Mouse (Mus musculus): ENCODE measurements around the gene Miga1. TPM values are rescaled to one million over a fixed set of nuclear protein-coding genes. Genes with fewer than 3 reads are reported as not detected.

Miga1 gene
- polyA plus RNA-seq (2011; ENCODE audit: insufficient read length, low read depth, missing spikeins), result 9.9 and 13.2 TPM in 2 replicates

DNA sequence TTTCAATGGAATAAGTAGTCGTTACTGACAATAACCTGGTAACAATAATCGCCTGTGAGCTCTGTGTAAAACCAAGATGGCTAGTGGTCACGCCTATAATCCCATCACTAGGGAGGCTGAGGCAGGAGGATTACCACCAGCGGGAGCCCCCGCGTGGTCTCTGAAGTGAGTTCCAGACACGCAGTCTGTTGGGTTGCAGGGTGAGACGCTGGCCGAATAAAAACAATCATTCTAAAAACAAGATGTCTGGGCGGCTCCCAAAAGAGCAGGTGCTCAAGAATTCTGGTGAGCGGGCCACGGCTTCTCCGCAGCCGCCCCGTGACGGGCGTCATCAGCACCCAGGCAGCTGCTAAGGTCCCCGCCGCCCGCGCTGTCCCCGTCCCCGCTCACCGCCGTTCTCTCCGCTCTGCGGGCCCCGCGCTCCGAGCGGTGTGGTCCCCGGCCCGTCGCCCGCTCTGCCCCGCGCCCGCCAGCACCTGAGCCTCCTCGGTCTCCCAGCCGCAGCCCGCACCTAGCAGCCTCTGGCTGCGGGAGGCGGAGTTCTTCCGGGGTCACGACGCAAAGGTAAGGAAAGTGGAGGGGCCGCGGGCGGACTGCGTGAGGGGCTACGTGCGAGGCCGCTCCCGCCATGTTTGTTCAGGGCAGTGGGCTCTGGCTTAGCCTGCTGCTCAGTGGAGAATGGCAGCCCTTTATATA is at the start of gene Miga1:
Gene Miga1, minus strand, starts transcription at position 546 of the 696 bp plus-strand sequence.
- Histone ChIP-seq H3K27ac (ENCODE audit: insufficient read depth, low read length) (no peak within 1 kb of the TSS), H3K4me3 (ENCODE audit: insufficient read depth, low read length) (peak within 1 kb of the TSS; percentile 71), H3K4me1 (ENCODE audit: control insufficient read depth, insufficient read depth, low read length) (no peaks in the 10 kb centered on the region)
- TF ChIP-seq POLR2A (IDR thresholded peaks at IDR 0.05; ENCODE audit: low read depth, low read length), result no peak
- TF ChIP-seq CTCF (IDR thresholded peaks at IDR 0.05; ENCODE audit: borderline replicate concordance, insufficient read depth, low read length), result no peak

- Histone ChIP-seq H3K27ac (ENCODE audit: insufficient read depth, low read length) (no peak overlapping the region), H3K4me1 (ENCODE audit: control insufficient read depth, insufficient read depth, low read length) (no peaks in the 10 kb centered on the region)
These were observed 43.9 kb upstream of the Miga1 start for GRCm38 (mm10) chr3:152384106-152384505.

GRCm38 (mm10) chr3:152376063-152376462 is 35.9 kb upstream of the Miga1 start:
- H3K4me3 ChIP-seq (ENCODE audit: insufficient read depth, low read length), result no peak overlapping the region
- H3K27ac ChIP-seq (ENCODE audit: insufficient read depth, low read length), result no peak overlapping the region
- H3K4me1 ChIP-seq (ENCODE audit: control insufficient read depth, insufficient read depth, low read length), result 0 out of 2 replicates have a peak, but pooled peaks cover 1% of the 10 kb centered on the region
- TF ChIP-seq POLR2A (IDR thresholded peaks at IDR 0.05; ENCODE audit: low read depth, low read length) (no peak), CTCF (IDR thresholded peaks at IDR 0.05; ENCODE audit: borderline replicate concordance, insufficient read depth, low read length) (no peak)

More at GRCm38 (mm10) chr3:152384106-152384505, 43.9 kb upstream of the Miga1 start:
- no peak overlapping the region for H3K4me3 ChIP-seq (ENCODE audit: insufficient read depth, low read length)
- TF ChIP-seq CTCF (IDR thresholded peaks at IDR 0.05; ENCODE audit: borderline replicate concordance, insufficient read depth, low read length), result no peak
- no peak for TF ChIP-seq POLR2A (IDR thresholded peaks at IDR 0.05; ENCODE audit: low read depth, low read length)

DNA sequence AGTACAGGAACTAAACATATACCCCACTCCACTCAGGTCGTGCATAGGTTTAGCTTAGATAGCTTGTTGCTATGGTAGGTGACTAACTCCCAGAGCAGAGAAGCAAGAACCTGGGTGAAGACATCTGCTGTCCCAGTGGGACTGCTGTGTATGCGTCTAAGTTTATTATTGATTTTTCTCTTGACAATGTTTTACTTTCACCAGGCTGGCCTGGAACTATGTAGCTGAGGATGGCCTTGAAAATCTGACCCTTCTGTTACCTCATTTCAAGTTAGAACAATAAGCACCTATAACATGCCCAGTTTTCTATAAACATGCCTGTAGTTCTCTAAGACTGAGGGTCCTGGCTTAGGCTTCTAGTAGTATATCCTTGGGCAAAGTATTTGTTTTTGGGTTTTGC is 24.0 kb upstream of the Miga1 start:
- TF ChIP-seq CTCF (IDR thresholded peaks at IDR 0.05; ENCODE audit: borderline replicate concordance, insufficient read depth, low read length), result no peak
- no peak for TF ChIP-seq POLR2A (IDR thresholded peaks at IDR 0.05; ENCODE audit: low read depth, low read length)
- no peak overlapping the region for H3K4me3 ChIP-seq (ENCODE audit: insufficient read depth, low read length)
- H3K27ac ChIP-seq (ENCODE audit: insufficient read depth, low read length), result no peak overlapping the region
- no peaks in the 10 kb centered on the region for H3K4me1 ChIP-seq (ENCODE audit: control insufficient read depth, insufficient read depth, low read length)

DNA sequence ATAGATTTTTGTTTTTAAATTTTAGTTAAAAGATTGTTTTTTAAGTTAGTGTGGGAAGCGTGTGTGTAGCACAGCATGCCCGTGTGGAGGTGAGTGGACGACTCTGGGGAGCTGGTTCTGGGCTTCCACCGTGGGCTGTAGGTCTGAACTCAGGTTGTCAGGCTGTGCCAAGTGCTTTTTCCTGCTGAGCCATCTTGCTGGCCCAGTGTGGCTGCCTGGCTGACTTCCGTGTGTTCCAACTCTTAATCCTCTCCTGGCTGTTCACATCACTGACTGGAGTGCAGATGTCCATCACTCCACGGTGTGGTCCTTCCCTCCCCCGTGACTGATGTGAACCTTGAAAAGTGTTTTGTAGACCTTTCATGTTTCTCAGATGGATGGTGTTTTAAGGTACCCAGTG is 18.9 kb upstream of the Miga1 start:
- no peak overlapping the region for H3K27ac ChIP-seq (ENCODE audit: insufficient read depth, low read length)
- TF ChIP-seq POLR2A (IDR thresholded peaks at IDR 0.05; ENCODE audit: low read depth, low read length), result no peak
- no peak for TF ChIP-seq CTCF (IDR thresholded peaks at IDR 0.05; ENCODE audit: borderline replicate concordance, insufficient read depth, low read length)
- no peak overlapping the region for H3K4me3 ChIP-seq (ENCODE audit: insufficient read depth, low read length)
- H3K4me1 ChIP-seq (ENCODE audit: control insufficient read depth, insufficient read depth, low read length), result no peaks in the 10 kb centered on the region

GRCm38 (mm10) chr3:152356751-152357150 is 16.5 kb upstream of the Miga1 start:
- Histone ChIP-seq H3K4me3 (ENCODE audit: insufficient read depth, low read length) (no peak overlapping the region), H3K27ac (ENCODE audit: insufficient read depth, low read length) (no peak overlapping the region), H3K4me1 (ENCODE audit: control insufficient read depth, insufficient read depth, low read length) (no peaks in the 10 kb centered on the region)
- no peak for TF ChIP-seq POLR2A (IDR thresholded peaks at IDR 0.05; ENCODE audit: low read depth, low read length)
- no peak for TF ChIP-seq CTCF (IDR thresholded peaks at IDR 0.05; ENCODE audit: borderline replicate concordance, insufficient read depth, low read length)

GRCm38 (mm10) chr3:152355361-152355760 is 15.2 kb upstream of the Miga1 start:
- TF ChIP-seq CTCF (IDR thresholded peaks at IDR 0.05; ENCODE audit: borderline replicate concordance, insufficient read depth, low read length), result no peak
- no peak for TF ChIP-seq POLR2A (IDR thresholded peaks at IDR 0.05; ENCODE audit: low read depth, low read length)
- no peak overlapping the region for H3K27ac ChIP-seq (ENCODE audit: insufficient read depth, low read length)

DNA sequence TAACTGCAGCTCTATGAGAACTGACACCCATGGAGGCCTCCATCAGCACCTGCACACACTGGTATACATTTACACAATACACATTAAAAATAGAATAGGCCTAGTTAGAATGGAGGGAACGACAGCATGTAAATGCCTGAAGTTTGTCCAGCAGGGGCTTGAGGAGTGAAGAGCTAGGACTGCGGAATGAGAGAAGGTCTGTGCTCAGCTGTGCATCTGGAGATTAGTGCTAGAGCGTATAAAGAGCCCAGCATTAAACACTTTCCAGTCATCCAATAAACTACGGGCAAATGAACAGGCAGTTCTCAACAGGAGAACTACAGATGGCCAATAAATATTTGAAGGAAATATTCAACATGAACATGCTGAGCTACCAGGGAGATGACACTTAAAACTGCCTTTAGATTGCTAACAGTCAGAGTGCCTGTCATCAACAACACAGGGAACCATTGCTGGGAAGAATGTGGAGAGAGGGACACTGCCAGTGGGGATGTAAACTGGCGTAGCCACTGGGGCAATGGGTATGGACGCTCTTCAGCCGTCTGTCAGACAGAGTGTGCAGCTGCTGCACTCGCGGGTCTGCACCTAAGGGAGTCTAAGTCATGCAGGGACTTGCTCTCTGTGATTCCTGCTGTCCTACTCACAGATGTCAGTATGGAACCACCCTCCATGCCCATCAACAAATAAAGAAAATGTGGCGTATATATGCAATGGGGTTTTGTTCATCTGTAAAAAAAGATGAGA is 13.4 kb upstream of the Miga1 start:
- TF ChIP-seq CTCF (IDR thresholded peaks at IDR 0.05; ENCODE audit: borderline replicate concordance, insufficient read depth, low read length) (no peak), POLR2A (IDR thresholded peaks at IDR 0.05; ENCODE audit: low read depth, low read length) (no peak)
- H3K4me3 ChIP-seq (ENCODE audit: insufficient read depth, low read length), result no peak overlapping the region
- H3K4me1 ChIP-seq (ENCODE audit: control insufficient read depth, insufficient read depth, low read length), result peaks cover 4% of the 10 kb centered on the region; the same call in 1 of the 2 replicates
- no peak overlapping the region for H3K27ac ChIP-seq (ENCODE audit: insufficient read depth, low read length)

More at GRCm38 (mm10) chr3:152355361-152355760, 15.2 kb upstream of the Miga1 start:
- Histone ChIP-seq H3K4me3 (ENCODE audit: insufficient read depth, low read length) (no peak overlapping the region), H3K4me1 (ENCODE audit: control insufficient read depth, insufficient read depth, low read length) (peaks cover 3% of the 10 kb centered on the region; the same call in 1 of the 2 replicates)

GRCm38 (mm10) chr3:152352289-152352688 is 12.1 kb upstream of the Miga1 start:
- Histone ChIP-seq H3K4me3 (ENCODE audit: insufficient read depth, low read length) (no peak overlapping the region), H3K4me1 (ENCODE audit: control insufficient read depth, insufficient read depth, low read length) (peaks cover 6% of the 10 kb centered on the region; the same call in 1 of the 2 replicates), H3K27ac (ENCODE audit: insufficient read depth, low read length) (no peak overlapping the region)
- TF ChIP-seq POLR2A (IDR thresholded peaks at IDR 0.05; ENCODE audit: low read depth, low read length), result no peak
- no peak for TF ChIP-seq CTCF (IDR thresholded peaks at IDR 0.05; ENCODE audit: borderline replicate concordance, insufficient read depth, low read length)

GRCm38 (mm10) chr3:152350966-152351365 is 10.8 kb upstream of the Miga1 start:
- no peak overlapping the region for H3K27ac ChIP-seq (ENCODE audit: insufficient read depth, low read length)
- H3K4me3 ChIP-seq (ENCODE audit: insufficient read depth, low read length), result no peak overlapping the region
- peaks cover 6% of the 10 kb centered on the region; the same call in 1 of the 2 replicates for H3K4me1 ChIP-seq (ENCODE audit: control insufficient read depth, insufficient read depth, low read length)
- TF ChIP-seq POLR2A (IDR thresholded peaks at IDR 0.05; ENCODE audit: low read depth, low read length) (no peak), CTCF (IDR thresholded peaks at IDR 0.05; ENCODE audit: borderline replicate concordance, insufficient read depth, low read length) (no peak)

Measured in embryonic fibroblast, embryonic 13.5 days (primary cell).